Mouse (Mus musculus) heart, embryonic 11.5 days (tissue): ENCODE results near the gene Bean1. TPM values are rescaled to one million over a fixed set of nuclear protein-coding genes. Genes with fewer than 3 reads are reported as not detected.

Experiments used
- ATAC-seq: fragments of 200-750 bp; cut with Nextera tagmentation; replicated peaks from 2 replicates; pipeline ENCODE4 v1.8.0; 2017; ENCODE audit warnings: moderate library complexity; ENCODE audit not compliant: insufficient number of reproducible peaks, low FRiP score, low TSS enrichment
- H3K27ac ChIP-seq: fragments of 300-500 bp; sonication (generic); 2 replicates; pipeline ENCODE4 v1.5.1; 2014; ENCODE audit warnings: mild to moderate bottlenecking, low read depth, low read length
- H3K27me3 ChIP-seq: fragments of 300-500 bp; sonication (generic); 2 replicates; pipeline ENCODE4 v1.6.1; 2014; ENCODE audit warnings: mild to moderate bottlenecking, low read length, mixed read lengths; ENCODE audit not compliant: control insufficient read depth, insufficient read depth
- H3K36me3 ChIP-seq: fragments of 300-500 bp; sonication (generic); 2 replicates; pipeline ENCODE4 v1.6.1; 2014; ENCODE audit warnings: mild to moderate bottlenecking, low read length, moderate library complexity, mixed read lengths; ENCODE audit not compliant: control insufficient read depth, insufficient read depth
- H3K4me1 ChIP-seq: fragments of 300-500 bp; sonication (generic); 2 replicates; pipeline ENCODE4 v1.6.1; 2014; ENCODE audit warnings: low read length; ENCODE audit not compliant: control insufficient read depth, insufficient read depth
- H3K4me2 ChIP-seq: fragments of 300-500 bp; sonication (generic); 2 replicates; pipeline ENCODE4 v1.6.1; 2014; ENCODE audit warnings: mild to moderate bottlenecking, moderate library complexity
- H3K4me3 ChIP-seq: fragments of 300-500 bp; sonication (generic); 2 replicates; pipeline ENCODE4 v1.5.1; 2014; ENCODE audit warnings: low read depth, low read length
- H3K9ac ChIP-seq: fragments of 300-500 bp; sonication (generic); 2 replicates; pipeline ENCODE4 v1.6.1; 2014; ENCODE audit warnings: mild to moderate bottlenecking, low read depth, low read length, moderate library complexity
- H3K9me3 ChIP-seq: fragments of 300-500 bp; sonication (generic); replicated peaks from 2 replicates; pipeline ENCODE4 v1.6.1; 2016; ENCODE audit warnings: low read length; ENCODE audit not compliant: control insufficient read depth
- WGBS: fragments of 180-500 bp; shearing (Covaris S2); extraction: QIAGEN DNeasy Blood & Tissue Kit; methylation state at CpG from one replicate; pipeline ENCODE4 v1.1.7; 2014; ENCODE audit not compliant: insufficient replicate concordance; 5-methylcytosine and 5-hydroxymethylcytosine counted together
- polyA plus RNA-seq: library from polyadenylated mRNA; unstranded; fragments of >200 nt; fragmentation: Nextera tagmentation; extraction: Ambion mirVana; gene quantifications from 2 replicates; pipeline ENCODE4 v1.2.1, GENCODE M21; 2014

The Bean1 gene
- polyA plus RNA-seq, result 0.16 and 0.20 TPM in 2 replicates

GRCm38 (mm10) chr8:104170118-104171049, at the start of gene Bean1:
Gene Bean1, plus strand, starts transcription at chr8:104170442.
- peak within 1 kb of the TSS; percentile 67 for H3K9ac ChIP-seq
- 1% methylated on average over 79 of the region's 87 CpGs for WGBS
- no peak within 1 kb of the TSS for H3K27ac ChIP-seq
- no peaks in the 10 kb centered on the region for H3K4me1 ChIP-seq
- H3K4me3 ChIP-seq, result peak within 1 kb of the TSS; percentile 68
- ATAC-seq, result peak; percentile 74
- peak within 1 kb of the TSS; percentile 100 for H3K4me2 ChIP-seq
- H3K36me3 ChIP-seq, result no peaks in the 10 kb centered on the region
- no peaks in the 10 kb centered on the region for H3K9me3 ChIP-seq
- H3K27me3 ChIP-seq, result peaks cover 55% of the 10 kb centered on the region

GRCm38 (mm10) chr8:104121640-104122416, 48.4 kb upstream of the Bean1 start:
- Histone ChIP-seq H3K27ac (no peak overlapping the region), H3K4me3 (no peak overlapping the region), H3K4me2 (no peak overlapping the region), H3K36me3 (no peaks in the 10 kb centered on the region; the same call in 1 of the 2 replicates), H3K4me1 (0 out of 2 replicates have a peak, but pooled peaks cover 3% of the 10 kb centered on the region), H3K27me3 (no peaks in the 10 kb centered on the region), H3K9ac (no peak overlapping the region), H3K9me3 (no peaks in the 10 kb centered on the region)
- 71% methylated on average over 12 of the region's 12 CpGs for WGBS
- no peak for ATAC-seq

- no peak for ATAC-seq
- no peak overlapping the region for H3K4me2 ChIP-seq
Measured at GRCm38 (mm10) chr8:104123080-104123657, 47.1 kb upstream of the Bean1 start.

GRCm38 (mm10) chr8:104124534-104124933, 45.7 kb upstream of the Bean1 start:
- Histone ChIP-seq H3K27me3 (no peaks in the 10 kb centered on the region), H3K27ac (no peak overlapping the region), H3K4me1 (0 out of 2 replicates have a peak, but pooled peaks cover 3% of the 10 kb centered on the region), H3K9ac (no peak overlapping the region), H3K9me3 (no peaks in the 10 kb centered on the region), H3K36me3 (0 out of 2 replicates have a peak, but pooled peaks cover 2% of the 10 kb centered on the region), H3K4me2 (no peak overlapping the region), H3K4me3 (no peak overlapping the region)
- no peak for ATAC-seq
- 71% methylated on average over 5 of the region's 5 CpGs for WGBS

More at GRCm38 (mm10) chr8:104123080-104123657, 47.1 kb upstream of the Bean1 start:
- 90% methylated on average over 2 of the region's 2 CpGs for WGBS
- H3K27ac ChIP-seq, result no peak overlapping the region
- no peaks in the 10 kb centered on the region for H3K27me3 ChIP-seq
- no peaks in the 10 kb centered on the region; the same call in 1 of the 2 replicates for H3K36me3 ChIP-seq
- no peak overlapping the region for H3K4me3 ChIP-seq
- H3K9ac ChIP-seq, result no peak overlapping the region
- 0 out of 2 replicates have a peak, but pooled peaks cover 3% of the 10 kb centered on the region for H3K4me1 ChIP-seq
- H3K9me3 ChIP-seq, result no peaks in the 10 kb centered on the region

GRCm38 (mm10) chr8:104127160-104127883, 42.9 kb upstream of the Bean1 start:
- no peaks in the 10 kb centered on the region for H3K27me3 ChIP-seq
- no peak for ATAC-seq
- 0 out of 2 replicates have a peak, but pooled peaks cover 3% of the 10 kb centered on the region for H3K4me1 ChIP-seq
- H3K36me3 ChIP-seq, result 0 out of 2 replicates have a peak, but pooled peaks cover 2% of the 10 kb centered on the region
- no peak overlapping the region for H3K9ac ChIP-seq
- no peak overlapping the region for H3K27ac ChIP-seq
- H3K4me2 ChIP-seq, result no peak overlapping the region
- H3K4me3 ChIP-seq, result no peak overlapping the region
- no peaks in the 10 kb centered on the region for H3K9me3 ChIP-seq
- WGBS, result 60% methylated on average over 4 of the region's 4 CpGs

- Histone ChIP-seq H3K4me1 (0 out of 2 replicates have a peak, but pooled peaks cover 3% of the 10 kb centered on the region), H3K9me3 (no peaks in the 10 kb centered on the region), H3K36me3 (0 out of 2 replicates have a peak, but pooled peaks cover 2% of the 10 kb centered on the region), H3K27me3 (no peaks in the 10 kb centered on the region), H3K4me3 (no peak overlapping the region), H3K4me2 (no peak overlapping the region), H3K27ac (no peak overlapping the region), H3K9ac (no peak overlapping the region)
- 87% methylated on average over 9 of the region's 9 CpGs for WGBS
- no peak for ATAC-seq
Measured at GRCm38 (mm10) chr8:104130916-104131315, 39.3 kb upstream of the Bean1 start.

GRCm38 (mm10) chr8:104131414-104131975, 38.7 kb upstream of the Bean1 start:
- H3K4me2 ChIP-seq, result no peak overlapping the region
- H3K27ac ChIP-seq, result no peak overlapping the region
- no peaks in the 10 kb centered on the region for H3K27me3 ChIP-seq
- WGBS, result 84% methylated on average over 7 of the region's 7 CpGs
- H3K9ac ChIP-seq, result no peak overlapping the region
- H3K36me3 ChIP-seq, result 0 out of 2 replicates have a peak, but pooled peaks cover 2% of the 10 kb centered on the region
- H3K4me3 ChIP-seq, result no peak overlapping the region
- ATAC-seq, result no peak
- H3K9me3 ChIP-seq, result no peaks in the 10 kb centered on the region
- 0 out of 2 replicates have a peak, but pooled peaks cover 3% of the 10 kb centered on the region for H3K4me1 ChIP-seq
